Mouse (Mus musculus): ENCODE data around the gene B130006D01Rik.

GRCm38 (mm10) chr11:95710478-95710877 lies 12.9 kb upstream of the B130006D01Rik start:
- TF ChIP-seq CTCF (IDR thresholded peaks at IDR 0.05; ENCODE audit: low read depth, low read length), result no peak
- TF ChIP-seq POLR2A (IDR thresholded peaks at IDR 0.05; ENCODE audit: borderline replicate concordance, low read depth, low read length), result no peak

Measured in bone marrow macrophage, adult 2 months (primary cell).